Mouse (Mus musculus) liver, adult (tissue): Measurements from ENCODE around the gene Pak1.

Experiments
- GATA4 ChIP-seq: IDR thresholded peaks from 2 replicates; pipeline ENCODE4 v1.6.1; 2014; ENCODE audit warnings: mild to moderate bottlenecking, low read length; ENCODE audit not compliant: insufficient replicate concordance

Gene Pak1

GRCm38 (mm10) chr7:97769020-97769419 lies 19.3 kb upstream of the Pak1 start:
- TF ChIP-seq GATA4 = no peak

DNA sequence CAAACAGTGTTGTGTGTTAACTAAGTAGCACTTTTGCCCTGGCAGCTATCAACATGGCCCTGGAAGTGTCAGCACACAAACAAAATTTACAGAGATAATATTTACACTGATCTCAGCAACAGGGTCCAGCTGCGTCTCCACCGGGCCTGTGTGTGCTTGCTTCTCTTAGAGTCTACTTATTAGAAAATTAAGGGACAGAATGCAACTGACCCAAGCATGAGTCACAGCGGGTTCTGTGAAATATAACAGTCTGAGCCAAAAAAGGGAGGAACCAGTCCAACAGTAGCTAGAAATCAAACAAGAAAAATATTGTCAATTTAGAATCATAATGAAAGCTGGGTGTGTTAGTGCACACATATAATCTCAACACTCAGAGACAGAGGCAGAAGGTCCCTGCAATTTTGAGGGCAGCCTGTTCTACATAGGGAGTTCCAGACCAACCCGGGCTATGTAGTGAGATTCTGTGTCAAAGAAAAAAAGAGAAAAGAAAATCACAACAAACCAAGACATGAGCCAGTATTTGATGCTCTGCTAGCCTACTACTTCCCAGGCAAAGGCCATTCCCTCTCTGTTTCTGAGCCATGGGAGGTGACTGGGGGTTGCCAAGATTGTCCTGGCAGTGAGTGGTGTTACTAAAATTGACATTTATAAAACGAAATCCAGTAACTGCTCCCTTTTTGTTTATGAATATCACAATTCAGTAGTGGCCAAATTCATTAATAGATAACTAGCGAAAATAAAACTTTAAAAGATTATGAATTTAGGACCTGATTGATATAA lies 17.3 kb upstream of the Pak1 start:
- no peak for TF ChIP-seq GATA4

DNA sequence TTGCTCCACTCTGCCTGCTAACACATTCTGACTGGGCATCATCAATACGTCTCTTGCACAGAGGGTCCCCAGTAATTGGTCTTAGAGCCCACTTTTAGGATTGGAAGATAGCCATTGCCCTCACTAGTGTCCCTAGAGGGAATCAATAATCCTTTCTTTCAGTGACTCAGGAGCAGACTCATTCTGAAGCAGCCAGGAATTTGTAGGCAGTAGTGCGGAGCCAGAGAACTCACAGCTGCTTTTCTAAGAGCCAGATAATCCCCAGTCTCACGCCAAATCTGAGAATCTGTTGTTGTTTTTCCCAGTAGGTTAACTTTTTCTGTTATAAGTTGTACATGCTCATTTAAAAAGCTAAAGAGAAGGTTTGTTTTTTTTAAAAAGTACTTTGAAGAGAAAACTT lies 13.0 kb upstream of the Pak1 start:
- TF ChIP-seq GATA4 = no peak

GRCm38 (mm10) chr7:97775923-97776322 lies 12.4 kb upstream of the Pak1 start:
- no peak for TF ChIP-seq GATA4

DNA sequence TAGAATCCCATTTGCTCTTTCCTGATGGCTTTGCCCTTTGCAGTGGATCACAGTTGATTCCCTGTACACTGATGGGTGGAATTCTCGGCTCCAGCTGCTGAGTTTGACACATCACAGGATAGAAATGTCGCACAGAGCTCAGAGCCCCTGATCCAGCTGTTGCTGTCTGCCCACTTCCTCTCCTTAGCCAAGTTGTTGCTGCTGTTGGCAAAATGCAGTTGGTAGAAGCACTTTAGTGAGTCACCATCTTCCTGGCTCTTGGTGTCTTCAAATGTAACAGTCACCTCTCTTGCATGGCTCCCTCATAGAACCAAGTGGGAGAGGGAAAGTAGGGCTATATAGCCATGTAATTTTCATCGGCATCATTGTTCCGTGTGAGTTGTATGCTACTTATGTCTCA lies 11.2 kb upstream of the Pak1 start:
- TF ChIP-seq GATA4 = no peak

DNA sequence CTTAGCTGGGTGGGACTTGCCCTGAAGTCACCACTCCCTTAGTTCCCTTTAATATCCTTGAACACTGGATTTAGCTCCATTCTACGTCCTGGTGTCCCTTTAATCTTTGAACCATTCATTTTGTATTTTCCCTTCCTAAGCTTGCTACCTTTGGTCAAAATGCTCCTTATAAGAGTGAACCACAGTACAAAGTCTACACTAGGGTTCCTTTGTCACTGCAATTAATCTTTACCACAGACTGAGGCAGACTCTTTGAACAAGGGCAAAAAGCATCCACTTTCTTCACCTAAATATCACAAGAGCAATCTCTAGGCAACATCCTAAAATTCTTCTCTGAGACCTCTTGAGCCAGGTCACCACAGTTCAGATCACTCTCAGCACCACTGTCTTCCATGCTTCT lies 8.1 kb upstream of the Pak1 start:
- TF ChIP-seq GATA4 = no peak

DNA sequence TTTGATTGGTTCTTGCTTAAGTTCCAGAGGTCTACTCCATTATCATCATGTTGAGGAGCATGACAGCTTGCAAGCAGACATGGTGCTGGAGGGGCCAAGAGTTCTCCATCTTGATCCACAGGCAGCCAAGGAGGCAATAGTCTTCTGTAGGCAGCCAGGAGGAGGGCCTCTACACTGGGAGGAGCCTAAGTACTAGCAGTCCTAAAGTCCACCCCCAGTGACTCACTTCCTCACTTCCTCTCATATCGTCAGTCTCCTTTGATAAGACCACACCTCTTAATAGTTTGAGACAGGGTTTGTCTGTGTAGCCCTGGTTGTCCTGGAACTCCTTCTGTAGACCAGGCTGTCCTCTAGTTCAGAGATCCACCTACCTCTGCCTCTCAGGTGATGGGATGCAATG lies 7.5 kb upstream of the Pak1 start:
- TF ChIP-seq GATA4 = no peak

GRCm38 (mm10) chr7:97781496-97781895 lies 6.8 kb upstream of the Pak1 start:
- no peak for TF ChIP-seq GATA4

GRCm38 (mm10) chr7:97783523-97783922 lies 4.8 kb upstream of the Pak1 start:
- TF ChIP-seq GATA4 = no peak

DNA sequence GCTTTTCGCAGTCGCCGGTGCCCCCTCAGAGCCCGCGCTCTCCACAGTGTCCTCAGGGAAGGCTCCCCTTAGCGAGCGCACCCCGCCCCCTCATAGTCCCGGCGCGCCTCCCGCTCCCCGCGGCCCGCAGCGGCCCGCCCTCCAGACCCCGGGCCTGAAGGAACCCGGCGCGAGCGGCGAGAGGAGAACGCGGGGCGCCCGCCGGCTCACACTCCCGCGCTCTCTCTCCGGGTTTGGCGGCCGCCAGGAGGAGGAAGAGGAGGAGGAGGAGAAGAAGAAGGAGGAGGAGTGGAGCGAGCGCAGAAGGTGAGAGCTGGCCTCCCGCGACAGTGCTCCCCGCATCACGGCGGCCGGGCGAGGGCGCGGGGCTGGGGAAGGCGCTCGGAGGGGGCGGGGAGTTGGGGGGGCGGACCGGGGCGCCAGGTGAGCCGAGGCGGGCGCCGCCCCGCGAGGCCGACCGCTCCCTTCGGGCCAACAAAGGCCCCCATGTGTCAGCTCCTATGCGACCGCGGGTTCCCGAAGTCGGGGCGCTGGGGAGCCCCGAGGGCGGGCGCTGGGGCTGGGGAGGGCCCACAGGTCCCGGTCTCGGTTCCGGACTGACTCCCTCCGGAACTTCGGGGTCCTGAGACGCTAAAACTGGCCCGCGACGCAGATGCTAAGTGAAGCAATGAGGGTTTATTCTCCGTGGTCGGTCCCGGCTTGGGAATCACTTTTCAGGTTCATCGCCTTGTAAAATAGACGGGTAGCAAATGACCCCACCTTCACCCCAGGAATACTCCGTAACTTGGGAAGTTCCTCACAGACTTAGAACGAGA lies 535 bp downstream of the Pak1 start:
- TF ChIP-seq GATA4 = no peak

DNA sequence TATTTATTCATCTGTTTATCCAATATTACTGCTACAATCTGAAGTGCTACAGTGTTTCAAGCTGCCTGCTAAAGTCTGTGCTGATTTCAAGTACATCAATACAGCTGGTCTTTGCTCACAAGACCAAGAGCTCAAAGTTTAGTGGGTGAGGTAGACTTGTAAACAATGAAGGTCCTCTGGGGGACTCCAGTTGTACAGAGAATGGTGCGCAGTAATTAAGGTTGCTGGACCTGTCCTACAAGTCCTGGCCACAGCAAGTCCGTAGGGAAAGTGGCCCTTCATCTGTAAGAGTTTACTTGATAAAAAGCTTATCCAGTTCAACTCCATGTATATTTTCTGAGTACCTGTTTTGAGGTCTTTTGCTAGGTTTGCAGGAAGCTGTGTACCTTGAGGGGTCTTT lies 1.9 kb downstream of the Pak1 start:
- no peak for TF ChIP-seq GATA4

DNA sequence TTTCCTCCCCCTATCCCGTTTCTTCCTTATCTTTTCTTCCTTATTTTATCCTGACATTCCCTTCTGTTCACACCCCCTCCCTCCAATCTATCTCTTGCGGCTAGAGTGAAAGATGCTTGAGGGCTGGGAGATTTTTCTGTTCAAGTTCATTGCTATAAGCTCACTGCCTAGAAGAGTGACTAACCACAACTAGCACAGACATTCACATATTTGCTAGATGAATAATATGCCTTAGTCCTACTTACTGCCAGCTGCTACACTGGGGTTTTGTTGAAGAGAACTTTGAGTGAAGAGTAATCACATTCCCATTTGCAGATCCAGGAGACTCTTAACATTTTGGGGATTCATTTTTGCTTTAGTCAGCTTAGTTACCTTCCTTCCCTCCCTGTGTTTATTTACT lies 4.0 kb downstream of the Pak1 start:
- TF ChIP-seq GATA4 = no peak

GRCm38 (mm10) chr7:97803116-97803515 lies 14.8 kb downstream of the Pak1 start:
- no peak for TF ChIP-seq GATA4

DNA sequence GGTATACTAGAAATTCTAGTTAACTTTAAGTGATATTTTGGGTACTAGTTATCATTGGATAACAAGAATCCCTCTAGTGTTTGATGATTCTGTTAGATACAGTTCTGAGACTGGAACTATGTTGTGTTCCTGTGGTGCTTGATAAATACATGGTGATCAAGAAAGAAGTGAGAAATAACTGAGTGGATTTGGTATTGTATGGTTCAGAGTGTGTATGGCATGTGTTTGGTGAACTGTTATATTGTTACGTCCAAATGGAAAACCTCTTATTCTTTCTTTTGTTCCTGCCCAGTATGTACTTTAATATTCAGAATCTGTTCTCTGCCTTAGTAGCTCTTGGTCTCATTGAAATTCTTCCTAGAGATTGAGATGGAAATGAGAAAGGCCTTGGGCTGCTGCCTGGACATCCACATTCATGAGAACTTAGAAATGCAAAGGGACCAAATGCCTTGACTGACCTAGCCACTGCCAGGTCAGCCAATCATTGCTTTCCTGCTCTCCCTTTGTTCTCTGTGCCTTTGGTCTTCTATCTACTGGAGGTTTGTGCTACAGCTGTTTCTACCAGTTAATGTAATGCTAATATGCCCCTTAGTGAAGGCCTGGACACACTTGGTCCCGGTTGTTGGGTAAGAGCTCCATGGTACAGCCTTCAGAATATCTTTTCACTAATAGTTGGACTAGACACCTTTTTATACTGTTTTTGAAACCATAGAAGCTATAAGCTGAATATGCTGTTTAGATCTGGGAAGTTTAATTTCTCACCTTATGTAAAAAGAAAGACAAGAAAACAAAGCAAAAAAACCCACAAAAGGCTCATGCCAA lies 16.1 kb downstream of the Pak1 start:
- TF ChIP-seq GATA4 = no peak

DNA sequence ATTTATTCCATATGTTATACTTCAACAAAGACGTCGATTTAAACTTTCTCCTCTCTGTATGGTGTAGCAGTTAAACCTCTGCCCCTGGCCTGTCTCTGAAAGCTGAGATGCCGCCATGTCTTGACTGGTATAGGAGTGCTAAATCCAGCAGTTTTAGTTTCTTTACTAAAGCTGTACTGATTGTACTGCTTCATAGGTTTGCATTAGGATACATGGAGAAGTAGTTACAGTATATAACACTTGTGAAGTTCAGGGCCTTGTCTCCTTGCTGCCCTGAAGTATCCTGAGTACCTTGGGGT lies 16.7 kb downstream of the Pak1 start:
- TF ChIP-seq GATA4 = no peak

- TF ChIP-seq GATA4 = no peak
Observed at GRCm38 (mm10) chr7:97809307-97809706, 21.0 kb downstream of the Pak1 start.
